Mouse (Mus musculus) liver, postnatal 0 days (tissue): ENCODE measurements around the gene Tarsl2. TPM values are rescaled to one million over a fixed set of nuclear protein-coding genes. Genes with fewer than 3 reads are reported as not detected.
A peak's percentile ranks its signal among the peaks of the same experiment; 100 is the strongest.

Experiments
- ATAC-seq: fragments of 200-750 bp; cut with Nextera tagmentation; 2 replicates; pipeline ENCODE4 v1.8.0; 2017; ENCODE audit warnings: mild to moderate bottlenecking, moderate library complexity
- DNase-seq: peaks from one replicate; pipeline ENCODE4 v3.0.0-alpha.2; 2016
- H3K27ac ChIP-seq: fragments of 300-500 bp; sonication (generic); 2 replicates; pipeline ENCODE4 v1.5.1; 2014; ENCODE audit warnings: antibody characterized with exemption, moderate library complexity, mild to moderate bottlenecking, low read depth
- H3K27me3 ChIP-seq: fragments of 300-500 bp; sonication (generic); 2 replicates; pipeline ENCODE4 v1.6.1; 2014; ENCODE audit warnings: low read length, control low read depth, mixed read lengths; ENCODE audit not compliant: insufficient read depth
- H3K36me3 ChIP-seq: fragments of 300-500 bp; sonication (generic); replicated peaks from 2 replicates; pipeline ENCODE4 v1.6.1; 2014; ENCODE audit warnings: mild to moderate bottlenecking, control low read depth, low read length, moderate library complexity, mixed read lengths; ENCODE audit not compliant: insufficient read depth
- H3K4me1 ChIP-seq: fragments of 300-500 bp; sonication (generic); 2 replicates; pipeline ENCODE4 v1.6.1; 2014; ENCODE audit warnings: antibody characterized with exemption, mild to moderate bottlenecking, control low read depth; ENCODE audit not compliant: insufficient read depth
- H3K4me2 ChIP-seq: fragments of 300-500 bp; sonication (generic); 2 replicates; pipeline ENCODE4 v1.6.1; 2014; ENCODE audit warnings: low read depth, mild to moderate bottlenecking, low read length, moderate library complexity, mixed read lengths
- H3K4me3 ChIP-seq: fragments of 300-500 bp; sonication (generic); 2 replicates; pipeline ENCODE4 v1.5.1; 2014; ENCODE audit warnings: low read depth, low read length
- H3K9ac ChIP-seq: fragments of 300-500 bp; sonication (generic); replicated peaks from 2 replicates; pipeline ENCODE4 v1.6.1; 2014; ENCODE audit warnings: mild to moderate bottlenecking, moderate library complexity
- H3K9me3 ChIP-seq: fragments of 300-500 bp; sonication (generic); 2 replicates; pipeline ENCODE4 v1.6.1; 2016; ENCODE audit warnings: mild to moderate bottlenecking, control low read depth, low read length, mixed read lengths
- CTCF ChIP-seq: sonication (generic); IDR thresholded peaks from 2 replicates; pipeline ENCODE4 v1.5.1; 2016; ENCODE audit warnings: antibody characterized with exemption, low read depth
- EP300 ChIP-seq: IDR thresholded peaks from 2 replicates; pipeline ENCODE4 v1.6.1; 2016; ENCODE audit warnings: antibody characterized with exemption, low read depth, mild to moderate bottlenecking
- WGBS: fragments of 180-500 bp; shearing (Covaris S2); extraction: QIAGEN DNeasy Blood & Tissue Kit; methylation state at CpG from one replicate; pipeline ENCODE4 v1.1.7; 2014; ENCODE audit not compliant: insufficient replicate concordance; 5-methylcytosine and 5-hydroxymethylcytosine counted together
- polyA plus RNA-seq: library from polyadenylated mRNA; unstranded; fragments of >200 nt; fragmentation: Nextera tagmentation; extraction: Ambion mirVana; gene quantifications from 2 replicates; pipeline ENCODE4 v1.2.1, GENCODE M21; 2015

Gene Tarsl2
- polyA plus RNA-seq, 1 experiment from 2014 or later, result 5.9 TPM

DNA sequence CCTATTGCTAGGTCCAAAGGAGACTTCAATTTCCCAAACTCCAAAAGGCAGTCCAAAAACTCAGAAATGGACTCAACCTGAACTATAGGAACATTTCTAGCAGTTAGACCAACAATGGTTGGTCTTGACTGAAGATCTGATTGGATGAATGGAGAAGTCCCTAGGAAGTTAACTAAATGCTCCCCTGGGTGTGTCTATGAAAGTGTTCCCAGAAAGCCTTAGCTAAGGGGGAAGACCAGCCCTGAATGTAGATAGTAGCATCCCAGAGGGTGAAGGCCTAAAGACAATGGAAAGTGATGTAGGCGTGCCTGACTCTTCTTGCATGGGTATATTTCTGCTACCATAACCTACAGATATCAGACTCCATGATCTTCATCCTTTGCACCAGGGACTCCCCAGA lies 63.8 kb downstream of the Tarsl2 start:
- Histone ChIP-seq H3K4me3 (no peak overlapping the region), H3K4me2 (no peak overlapping the region), H3K9ac (no peak overlapping the region), H3K4me1 (0 out of 2 replicates have a peak, but pooled peaks cover 4% of the 10 kb centered on the region), H3K27ac (no peak overlapping the region), H3K36me3 (no peaks in the 10 kb centered on the region), H3K27me3 (no peaks in the 10 kb centered on the region), H3K9me3 (no peaks in the 10 kb centered on the region)
- DNase-seq (no peak), ATAC-seq (no peak)
- 75% methylated on average over 1 of the region's 1 CpGs for WGBS
- no peak for TF ChIP-seq CTCF
- no peak for TF ChIP-seq EP300

DNA sequence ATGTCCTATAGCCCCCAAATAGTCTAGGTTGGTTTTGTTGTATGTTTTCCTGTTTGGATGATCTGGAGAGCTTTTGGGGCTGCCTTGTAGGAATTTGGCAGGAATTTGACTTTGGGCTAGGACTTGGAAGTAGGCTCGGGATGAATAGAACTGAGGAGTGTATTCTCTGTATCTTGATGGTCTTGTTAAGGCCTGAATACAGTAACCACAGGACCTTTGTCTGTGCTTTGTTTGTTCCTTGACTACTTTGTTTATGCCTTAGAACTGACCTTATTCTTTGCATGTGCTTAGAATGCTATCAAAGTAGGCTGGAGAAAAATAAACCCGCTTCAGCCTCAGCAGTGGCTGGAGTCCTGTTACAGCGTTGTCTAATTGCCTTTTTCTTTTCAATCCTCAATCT lies 65.6 kb downstream of the Tarsl2 start:
- Histone ChIP-seq H3K36me3 (no peaks in the 10 kb centered on the region), H3K4me3 (no peak overlapping the region), H3K27me3 (no peaks in the 10 kb centered on the region), H3K9ac (no peak overlapping the region), H3K9me3 (no peaks in the 10 kb centered on the region), H3K27ac (no peak overlapping the region), H3K4me1 (0 out of 2 replicates have a peak, but pooled peaks cover 1% of the 10 kb centered on the region), H3K4me2 (no peak overlapping the region)
- no peak for ATAC-seq
- TF ChIP-seq EP300, result no peak
- TF ChIP-seq CTCF, result no peak
- WGBS, result 81% methylated on average over 3 of the region's 3 CpGs
- DNase-seq, result no peak

DNA sequence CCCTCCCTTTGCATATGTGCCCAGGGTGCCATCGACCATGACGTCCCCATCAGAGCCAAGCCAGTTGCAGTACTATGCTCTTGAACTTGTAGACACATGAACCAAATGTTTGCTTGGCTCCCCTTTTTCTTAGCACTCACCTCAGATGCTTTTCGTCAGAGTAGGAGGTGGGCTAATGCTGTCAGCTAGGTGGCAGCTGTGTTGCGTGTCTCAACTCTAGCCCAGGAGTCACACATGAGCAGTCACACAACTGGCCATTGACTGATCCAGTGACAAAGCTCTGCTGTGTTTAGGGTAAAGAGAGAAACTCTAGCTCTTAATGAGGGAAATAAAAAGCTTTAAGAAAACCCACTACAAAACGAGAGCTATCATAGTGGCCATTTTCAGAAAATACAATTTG lies 69.1 kb downstream of the Tarsl2 start:
- TF ChIP-seq EP300, result no peak
- TF ChIP-seq CTCF, result no peak
- Histone ChIP-seq H3K9me3 (no peaks in the 10 kb centered on the region), H3K9ac (no peak overlapping the region), H3K27me3 (no peaks in the 10 kb centered on the region), H3K4me2 (no peak overlapping the region), H3K4me1 (no peaks in the 10 kb centered on the region), H3K4me3 (no peak overlapping the region), H3K36me3 (no peaks in the 10 kb centered on the region), H3K27ac (no peak overlapping the region)
- DNase-seq, result no peak
- WGBS, result 61% methylated on average over 5 of the region's 5 CpGs
- ATAC-seq, result no peak

DNA sequence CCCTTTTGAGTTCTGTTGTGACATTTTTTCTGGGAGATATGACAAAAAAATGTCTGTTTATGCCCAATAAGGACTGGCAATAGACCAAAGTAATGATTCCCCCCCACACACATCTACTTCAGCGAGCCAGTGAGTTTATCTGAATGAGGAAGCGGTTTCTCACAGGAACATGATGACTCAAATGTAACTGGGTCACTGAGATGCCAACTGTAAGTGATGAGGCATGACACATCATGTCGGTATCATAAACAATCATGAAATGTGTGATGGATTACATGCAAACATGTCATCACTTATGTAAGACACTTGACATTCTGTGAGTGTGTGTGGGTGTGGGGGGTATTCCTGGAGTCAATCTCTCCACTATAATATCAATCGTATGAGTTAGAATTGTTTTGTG lies 69.6 kb downstream of the Tarsl2 start:
- no peak for ATAC-seq

DNA sequence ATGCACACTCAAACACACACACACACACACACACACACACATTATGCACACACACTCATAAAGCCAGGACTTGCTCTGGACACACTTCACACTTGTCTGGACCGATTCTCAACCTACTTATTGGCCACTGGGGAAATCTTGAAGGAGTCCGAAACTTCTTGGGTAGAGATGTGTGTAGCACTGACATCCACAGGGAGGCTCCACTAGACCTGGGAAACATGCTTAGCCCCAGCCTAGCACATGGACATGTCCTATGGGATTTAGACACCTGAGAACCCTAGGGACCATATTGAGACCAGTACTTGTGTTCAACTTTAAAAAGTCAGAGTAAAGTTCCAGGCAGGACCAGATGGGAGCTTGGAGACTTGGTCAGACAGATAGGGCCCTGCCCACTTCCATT lies 89.3 kb downstream of the Tarsl2 start:
- Histone ChIP-seq H3K27me3 (no peaks in the 10 kb centered on the region), H3K9me3 (no peaks in the 10 kb centered on the region), H3K4me2 (no peak overlapping the region), H3K4me1 (peaks cover 5% of the 10 kb centered on the region; the same call in 1 of the 2 replicates), H3K36me3 (no peaks in the 10 kb centered on the region), H3K9ac (no peak overlapping the region), H3K27ac (no peak overlapping the region), H3K4me3 (no peak overlapping the region)
- 60% methylated on average over 2 of the region's 2 CpGs for WGBS
- DNase-seq, result no peak
- ATAC-seq, result no peak
- peak; percentile 53 for TF ChIP-seq CTCF
- no peak for TF ChIP-seq EP300

More for the DNA sequence above, 69.6 kb downstream of the Tarsl2 start:
- no peak overlapping the region for H3K4me3 ChIP-seq
- H3K4me1 ChIP-seq, result no peaks in the 10 kb centered on the region
- no peak overlapping the region for H3K9ac ChIP-seq
- no peak overlapping the region for H3K4me2 ChIP-seq
- H3K36me3 ChIP-seq, result no peaks in the 10 kb centered on the region
- TF ChIP-seq CTCF (no peak), EP300 (no peak)
- 51% methylated on average over 4 of the region's 4 CpGs for WGBS
- no peak overlapping the region for H3K27ac ChIP-seq
- no peaks in the 10 kb centered on the region for H3K9me3 ChIP-seq
- DNase-seq, result no peak
- no peaks in the 10 kb centered on the region for H3K27me3 ChIP-seq

DNA sequence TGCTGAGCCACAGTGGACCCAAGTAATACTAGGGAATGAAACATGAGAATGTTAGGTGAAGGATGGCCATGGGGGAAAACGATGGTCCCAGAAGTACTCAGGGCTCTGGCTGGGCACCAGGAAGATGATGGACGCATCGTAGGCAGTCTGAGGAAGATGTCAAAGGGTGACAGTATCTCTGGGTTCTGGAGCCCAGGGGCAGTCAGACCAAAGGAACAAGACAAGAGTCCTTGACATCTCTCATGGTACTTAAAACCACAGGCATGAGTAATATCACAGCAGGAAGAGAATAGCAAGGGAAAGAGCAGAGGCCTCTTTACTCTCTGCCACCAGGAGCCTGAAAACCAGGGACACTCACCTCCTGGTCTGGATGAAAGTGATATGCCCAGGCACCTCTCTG lies 90.6 kb downstream of the Tarsl2 start:
- Histone ChIP-seq H3K9me3 (no peaks in the 10 kb centered on the region), H3K4me3 (no peak overlapping the region), H3K9ac (no peak overlapping the region), H3K36me3 (no peaks in the 10 kb centered on the region), H3K27ac (no peak overlapping the region), H3K4me1 (peaks cover 5% of the 10 kb centered on the region; the same call in 1 of the 2 replicates), H3K4me2 (no peak overlapping the region), H3K27me3 (no peaks in the 10 kb centered on the region)
- TF ChIP-seq EP300, result no peak
- TF ChIP-seq CTCF, result no peak
- no peak for ATAC-seq
- no peak for DNase-seq
- WGBS, result 67% methylated on average over 3 of the region's 3 CpGs
